Mouse (Mus musculus): ENCODE measurements around the gene Btbd6. TPM values are rescaled to one million over a fixed set of nuclear protein-coding genes. Genes with fewer than 3 reads are reported as not detected.

Btbd6 gene
- polyA plus RNA-seq, 1 experiment, result 10.9 TPM

DNA sequence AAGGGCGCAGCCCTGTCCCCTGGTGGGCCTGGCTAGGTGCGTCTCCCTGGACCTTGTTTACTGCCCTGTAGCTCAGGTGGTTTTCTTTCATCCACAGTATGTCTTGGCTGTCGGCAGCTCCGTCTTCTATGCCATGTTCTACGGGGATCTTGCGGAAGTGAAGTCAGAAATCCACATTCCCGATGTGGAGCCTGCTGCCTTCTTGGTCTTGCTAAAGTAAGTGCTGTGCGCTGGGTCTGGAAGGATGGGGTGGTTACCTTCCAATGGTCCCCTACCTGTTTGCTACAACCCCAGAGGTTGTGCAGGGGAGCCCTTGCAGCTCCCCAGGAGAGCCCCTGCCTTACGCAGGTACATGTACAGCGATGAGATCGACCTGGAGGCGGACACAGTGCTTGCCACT lies 874 bp downstream of the Btbd6 start:
- Histone ChIP-seq H3K4me1 (ENCODE audit: control insufficient read depth, insufficient read depth, insufficient read length, low read length) (peaks cover 5% of the 10 kb centered on the region; the same call in 1 of the 2 replicates), H3K4me3 (ENCODE audit: insufficient read depth, low read depth, low read length) (peak overlapping the region; percentile 70), H3K27ac (replicated peaks; ENCODE audit: low read depth, low read length) (no peak overlapping the region)

DNA sequence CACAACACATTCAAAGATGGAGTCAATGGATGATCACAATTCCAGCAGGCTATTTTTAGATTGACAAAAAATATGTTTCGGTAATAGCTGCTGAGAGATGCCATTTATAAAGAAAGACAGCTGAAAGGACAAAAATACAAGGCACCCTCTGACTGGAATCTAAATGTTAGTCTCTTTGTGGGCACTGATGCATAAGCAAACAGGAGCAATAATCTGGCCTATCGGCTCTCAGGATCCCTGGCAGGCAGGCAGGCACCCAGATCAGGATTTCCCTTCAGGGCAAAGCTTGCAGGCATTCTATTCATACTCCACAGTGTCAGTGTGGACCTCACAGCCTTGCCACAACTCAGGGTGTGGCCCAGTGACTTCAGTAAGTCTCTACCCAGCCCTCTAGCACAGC lies 5.7 kb downstream of the Btbd6 start:
- Histone ChIP-seq H3K4me3 (ENCODE audit: insufficient read depth, low read depth, low read length) (no peak overlapping the region), H3K4me1 (ENCODE audit: control insufficient read depth, insufficient read depth, insufficient read length, low read length) (peaks cover 5% of the 10 kb centered on the region; the same call in 1 of the 2 replicates), H3K27ac (replicated peaks; ENCODE audit: low read depth, low read length) (no peak overlapping the region)

GRCm38 (mm10) chr12:112985346-112985745 lies 9.1 kb downstream of the Btbd6 start:
- no peaks in the 10 kb centered on the region for H3K4me1 ChIP-seq (ENCODE audit: control insufficient read depth, insufficient read depth, insufficient read length, low read length)
- no peak overlapping the region for H3K4me3 ChIP-seq (ENCODE audit: insufficient read depth, low read depth, low read length)
- no peak overlapping the region for H3K27ac ChIP-seq (replicated peaks; ENCODE audit: low read depth, low read length)

- no peaks in the 10 kb centered on the region for H3K4me1 ChIP-seq (ENCODE audit: control insufficient read depth, insufficient read depth, insufficient read length, low read length)
These were observed 11.6 kb downstream of the Btbd6 start for GRCm38 (mm10) chr12:112987877-112988276.

DNA sequence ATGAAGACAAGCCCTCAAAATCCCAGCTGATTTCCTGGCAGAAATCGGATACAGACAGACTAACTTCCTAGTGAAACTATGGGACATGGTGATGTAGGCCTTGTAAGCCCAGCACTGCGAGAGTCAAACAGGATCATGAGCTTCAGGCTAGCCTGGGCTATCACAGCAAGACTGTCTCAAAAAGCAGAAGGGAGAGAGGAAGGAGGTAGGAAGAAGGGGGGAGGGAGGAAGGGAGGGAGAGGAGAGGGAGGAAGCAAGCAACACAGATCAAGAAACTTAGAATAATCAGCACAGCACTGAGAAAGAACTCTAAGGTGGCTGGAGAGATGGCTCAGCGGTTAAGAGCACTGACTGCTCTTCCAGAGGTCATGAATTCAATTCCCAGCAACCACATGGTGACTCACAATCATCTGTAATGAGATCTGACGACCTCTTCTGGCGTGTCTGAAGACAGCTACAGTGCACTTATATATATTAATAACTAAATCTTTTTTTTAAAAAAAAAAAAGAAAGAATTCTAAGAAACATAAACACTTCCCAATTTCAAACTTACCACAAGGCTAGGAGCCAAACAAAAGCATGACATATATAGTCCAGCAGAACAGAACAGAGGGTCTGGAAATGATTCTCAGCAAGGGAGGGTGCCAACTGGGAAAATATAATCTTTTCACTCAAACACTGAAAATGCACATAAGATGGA lies 14.6 kb downstream of the Btbd6 start:
- no peaks in the 10 kb centered on the region for H3K4me1 ChIP-seq (ENCODE audit: control insufficient read depth, insufficient read depth, insufficient read length, low read length)
- H3K4me3 ChIP-seq (ENCODE audit: insufficient read depth, low read depth, low read length), result no peak overlapping the region
- H3K27ac ChIP-seq (replicated peaks; ENCODE audit: low read depth, low read length), result no peak overlapping the region

More at GRCm38 (mm10) chr12:112987877-112988276, 11.6 kb downstream of the Btbd6 start:
- no peak overlapping the region for H3K27ac ChIP-seq (replicated peaks; ENCODE audit: low read depth, low read length)
- H3K4me3 ChIP-seq (ENCODE audit: insufficient read depth, low read depth, low read length), result no peak overlapping the region

GRCm38 (mm10) chr12:112991444-112991843 lies 15.2 kb downstream of the Btbd6 start:
- H3K4me1 ChIP-seq (ENCODE audit: control insufficient read depth, insufficient read depth, insufficient read length, low read length), result no peaks in the 10 kb centered on the region
- no peak overlapping the region for H3K4me3 ChIP-seq (ENCODE audit: insufficient read depth, low read depth, low read length)
- H3K27ac ChIP-seq (replicated peaks; ENCODE audit: low read depth, low read length), result no peak overlapping the region

- H3K27ac ChIP-seq (replicated peaks; ENCODE audit: low read depth, low read length), result no peak overlapping the region
- no peak overlapping the region for H3K4me3 ChIP-seq (ENCODE audit: insufficient read depth, low read depth, low read length)
- peaks cover 11% of the 10 kb centered on the region for H3K4me1 ChIP-seq (ENCODE audit: control insufficient read depth, insufficient read depth, insufficient read length, low read length)
These were observed 17.9 kb downstream of the Btbd6 start for GRCm38 (mm10) chr12:112994153-112994552.

DNA sequence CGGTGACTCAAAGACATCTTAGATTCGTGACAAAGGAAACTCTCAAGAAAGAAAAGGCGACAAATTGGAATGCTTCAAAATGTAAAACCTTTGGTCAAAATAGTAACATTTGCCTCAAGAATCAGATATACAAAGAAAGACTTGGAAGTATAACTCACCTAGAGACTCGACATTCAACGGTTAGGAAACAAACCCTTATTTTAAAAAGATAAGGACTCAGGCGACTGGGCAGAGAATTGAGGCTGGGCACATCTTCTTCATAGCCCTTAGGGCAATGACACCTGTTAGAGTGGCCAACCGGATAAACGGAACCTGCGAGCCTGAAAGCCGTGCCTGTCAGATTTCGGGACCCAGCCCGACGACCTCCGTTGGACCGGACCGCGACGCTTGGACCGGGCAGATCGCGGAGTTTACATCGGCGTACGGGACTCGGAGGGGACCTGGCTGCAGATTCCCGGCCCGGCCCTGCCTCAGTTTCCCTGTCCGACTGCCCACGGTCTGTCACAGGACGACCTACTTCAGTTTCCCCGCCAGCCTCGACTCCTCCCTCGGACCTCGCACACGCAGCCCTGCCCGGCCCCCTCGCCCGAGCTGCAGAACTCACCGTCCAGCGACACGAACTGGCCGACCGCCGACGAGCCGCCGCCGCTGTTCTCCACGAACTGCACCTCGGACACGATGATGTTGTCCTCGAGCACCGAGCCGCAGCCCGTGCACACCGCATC lies 23.4 kb downstream of the Btbd6 start:
- peaks cover 14% of the 10 kb centered on the region for H3K4me1 ChIP-seq (ENCODE audit: control insufficient read depth, insufficient read depth, insufficient read length, low read length)
- peak overlapping the region; percentile 88 for H3K4me3 ChIP-seq (ENCODE audit: insufficient read depth, low read depth, low read length)
- peak overlapping the region; percentile 97 for H3K27ac ChIP-seq (replicated peaks; ENCODE audit: low read depth, low read length)

DNA sequence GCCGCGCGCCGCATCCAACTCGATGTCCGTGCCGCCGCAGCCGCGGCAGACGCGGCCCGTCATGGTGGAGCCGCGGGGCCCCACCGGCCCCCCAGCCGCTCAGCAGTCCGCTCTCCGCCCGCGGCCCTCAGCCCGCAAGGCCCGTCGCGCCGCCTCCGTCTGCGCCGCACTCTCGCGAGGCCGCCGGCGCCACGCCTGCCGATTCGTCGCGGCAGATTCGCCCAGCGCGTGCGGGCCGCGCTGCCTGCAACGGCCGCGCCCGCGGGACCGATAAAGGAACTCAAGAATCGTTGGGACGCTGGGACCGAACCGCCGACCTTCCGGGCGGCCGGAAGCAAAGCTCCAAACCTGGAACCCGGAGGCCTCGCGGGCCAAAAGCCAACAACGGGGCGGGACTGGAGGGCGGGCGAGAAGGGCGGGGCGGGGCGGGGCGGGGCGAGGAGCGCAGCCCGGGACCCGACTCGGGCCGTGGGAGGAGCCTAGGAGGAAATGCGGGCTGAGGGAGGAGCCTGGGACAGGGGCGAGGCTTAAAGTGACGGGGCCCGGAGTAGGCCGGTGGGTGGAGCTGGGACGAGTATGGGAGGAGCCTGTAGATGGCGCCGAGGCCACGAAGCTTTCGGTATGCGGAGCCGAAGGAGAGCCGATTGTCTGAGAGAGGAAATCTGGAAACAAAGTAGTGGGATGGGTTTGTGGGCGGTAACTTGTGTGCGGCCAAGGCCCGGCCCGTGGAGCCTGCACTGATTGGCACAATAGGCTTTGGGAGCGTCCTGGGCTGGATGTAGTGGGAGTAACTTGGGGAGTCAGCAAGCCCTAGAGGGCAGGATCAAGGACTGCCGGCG lies 24.2 kb downstream of the Btbd6 start, which contains the start of gene Brf1:
TSS of gene Brf1 (minus strand) at position 411 of the 839 bp plus-strand sequence.
- peak within 1 kb of the TSS; percentile 88 for H3K4me3 ChIP-seq (ENCODE audit: insufficient read depth, low read depth, low read length)
- H3K27ac ChIP-seq (replicated peaks; ENCODE audit: low read depth, low read length), result peak within 1 kb of the TSS; percentile 97
- H3K4me1 ChIP-seq (ENCODE audit: control insufficient read depth, insufficient read depth, insufficient read length, low read length), result peaks cover 14% of the 10 kb centered on the region

DNA sequence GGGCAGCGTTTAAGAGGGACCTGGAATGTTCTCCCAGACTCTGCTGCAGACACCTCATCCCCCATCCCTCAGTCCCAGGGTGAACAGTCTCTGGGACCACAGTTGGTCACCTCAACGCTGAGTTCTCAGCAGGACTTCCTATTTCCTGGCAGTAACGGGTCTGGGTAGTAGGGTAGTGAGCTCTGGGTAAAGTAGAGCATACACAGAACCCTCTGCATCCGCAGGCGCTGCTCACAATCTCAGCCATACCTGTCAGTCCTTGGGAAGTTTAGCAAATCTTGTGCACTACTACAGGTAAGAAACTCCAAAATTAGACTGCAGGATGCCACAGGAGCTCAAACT lies 24.8 kb downstream of the Btbd6 start:
- H3K4me3 ChIP-seq (ENCODE audit: insufficient read depth, low read depth, low read length), result peak overlapping the region; percentile 60
- H3K4me1 ChIP-seq (ENCODE audit: control insufficient read depth, insufficient read depth, insufficient read length, low read length), result peaks cover 14% of the 10 kb centered on the region
- peak overlapping the region; percentile 82 for H3K27ac ChIP-seq (replicated peaks; ENCODE audit: low read depth, low read length)

DNA sequence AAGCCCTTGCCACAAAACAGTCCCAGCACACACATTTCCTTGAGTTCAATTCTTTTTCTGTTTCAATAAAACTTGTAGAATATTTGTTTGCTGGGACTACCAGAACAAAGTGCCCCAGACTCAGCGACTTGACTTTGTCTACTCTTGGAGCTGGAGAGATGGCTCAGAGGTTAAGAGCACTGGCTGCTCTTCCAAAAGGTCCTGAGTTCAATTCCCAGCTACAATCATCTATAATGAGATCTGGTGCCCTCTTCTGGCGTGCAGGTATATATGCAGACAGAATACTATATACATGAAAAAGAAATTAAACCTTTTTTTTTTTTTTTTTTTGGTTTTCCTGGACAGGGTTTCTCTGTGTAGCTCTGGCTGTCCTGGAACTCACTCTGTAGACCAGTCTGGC lies 26.4 kb downstream of the Btbd6 start:
- no peak overlapping the region for H3K27ac ChIP-seq (replicated peaks; ENCODE audit: low read depth, low read length)
- no peak overlapping the region for H3K4me3 ChIP-seq (ENCODE audit: insufficient read depth, low read depth, low read length)
- H3K4me1 ChIP-seq (ENCODE audit: control insufficient read depth, insufficient read depth, insufficient read length, low read length), result peaks cover 9% of the 10 kb centered on the region

DNA sequence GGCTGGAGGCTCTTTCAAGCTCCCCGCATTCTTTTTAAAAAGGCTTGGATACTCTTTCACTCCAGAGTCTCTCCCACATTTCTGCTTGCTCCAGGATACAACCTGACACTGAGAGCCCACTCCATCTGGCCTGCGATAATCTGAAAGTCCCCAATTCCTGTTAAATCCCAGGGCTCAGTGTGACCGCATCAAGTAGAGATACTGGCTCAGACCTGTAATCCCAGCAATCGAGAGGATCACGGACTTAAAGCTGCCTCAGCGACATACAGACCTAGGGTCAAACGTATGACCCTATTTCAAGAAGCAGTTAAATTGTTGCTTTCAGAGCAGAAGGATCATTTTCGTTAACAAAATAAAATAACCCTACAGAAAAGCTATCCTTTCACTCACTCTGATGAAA lies 27.7 kb downstream of the Btbd6 start:
- peaks cover 3% of the 10 kb centered on the region; the same call in 1 of the 2 replicates for H3K4me1 ChIP-seq (ENCODE audit: control insufficient read depth, insufficient read depth, insufficient read length, low read length)
- no peak overlapping the region for H3K27ac ChIP-seq (replicated peaks; ENCODE audit: low read depth, low read length)
- H3K4me3 ChIP-seq (ENCODE audit: insufficient read depth, low read depth, low read length), result no peak overlapping the region

DNA sequence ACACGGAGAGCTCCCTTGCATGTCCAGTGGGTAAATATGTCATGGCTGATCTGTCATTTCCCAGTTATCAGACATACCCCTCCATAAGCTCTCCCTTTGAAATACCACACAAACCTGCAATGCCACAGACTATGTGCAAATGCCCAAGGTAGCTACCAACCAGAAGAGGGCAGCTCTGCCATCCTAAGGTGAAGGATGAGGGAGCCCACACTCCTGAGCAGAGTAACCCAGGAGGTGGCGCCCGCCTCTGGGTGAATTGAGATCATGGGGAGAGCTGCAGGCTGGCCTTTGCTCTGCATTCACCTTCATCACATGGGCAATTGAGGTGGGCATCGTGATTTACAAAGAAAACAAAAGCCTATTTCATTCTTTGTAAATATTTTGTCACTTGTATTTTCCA lies 28.7 kb downstream of the Btbd6 start:
- Histone ChIP-seq H3K4me1 (ENCODE audit: control insufficient read depth, insufficient read depth, insufficient read length, low read length) (peaks cover 3% of the 10 kb centered on the region; the same call in 1 of the 2 replicates), H3K4me3 (ENCODE audit: insufficient read depth, low read depth, low read length) (no peak overlapping the region), H3K27ac (replicated peaks; ENCODE audit: low read depth, low read length) (no peak overlapping the region)

GRCm38 (mm10) chr12:113011702-113012360 lies 35.5 kb downstream of the Btbd6 start:
- no peak overlapping the region for H3K4me3 ChIP-seq (ENCODE audit: insufficient read depth, low read depth, low read length)
- H3K27ac ChIP-seq (replicated peaks; ENCODE audit: low read depth, low read length), result no peak overlapping the region
- H3K4me1 ChIP-seq (ENCODE audit: control insufficient read depth, insufficient read depth, insufficient read length, low read length), result peaks cover 8% of the 10 kb centered on the region

DNA sequence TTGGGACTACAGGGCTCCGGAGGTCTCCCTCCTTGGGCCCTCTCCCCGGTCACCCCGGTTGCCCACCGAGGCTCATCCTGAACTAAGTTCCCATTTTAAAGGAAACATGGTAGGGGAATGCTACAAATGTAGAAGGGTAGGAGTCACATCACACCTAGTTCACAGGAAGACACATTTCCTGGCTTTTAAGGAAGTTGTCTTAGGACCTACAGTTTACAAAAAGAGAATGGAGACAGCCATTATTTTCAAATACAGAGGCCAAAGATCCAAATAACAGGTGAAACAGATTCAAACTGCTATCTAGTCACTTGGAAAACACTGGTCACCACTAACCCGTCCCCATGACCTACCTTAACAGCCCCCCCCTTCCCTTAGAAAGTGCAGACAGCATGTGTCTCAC lies 36.2 kb downstream of the Btbd6 start:
- peaks cover 8% of the 10 kb centered on the region for H3K4me1 ChIP-seq (ENCODE audit: control insufficient read depth, insufficient read depth, insufficient read length, low read length)
- 0 out of 2 replicates have a peak overlapping the region, but pooled peaks have one; percentile 16 for H3K27ac ChIP-seq (replicated peaks; ENCODE audit: low read depth, low read length)
- H3K4me3 ChIP-seq (ENCODE audit: insufficient read depth, low read depth, low read length), result no peak overlapping the region

All from brown adipose tissue, adult 24 weeks (tissue).